Mouse (Mus musculus): ENCODE results near the gene Arhgap23. TPM values are rescaled to one million over a fixed set of nuclear protein-coding genes. Genes with fewer than 3 reads are reported as not detected.

The Arhgap23 gene
- polyA plus RNA-seq, 1 experiment from 2014 or later: 7.8 TPM

- 88% methylated on average over 4 of the region's 4 CpGs for WGBS
- Histone ChIP-seq H3K36me3 (peaks cover 100% of the 10 kb centered on the region), H3K27ac (0 out of 2 replicates have a peak overlapping the region, but pooled peaks have one; percentile 25), H3K4me3 (no peak overlapping the region), H3K4me1 (peaks cover 18% of the 10 kb centered on the region), H3K9me3 (no peaks in the 10 kb centered on the region), H3K27me3 (ENCODE audit: insufficient read depth, poor library complexity, severe bottlenecking) (no peaks in the 10 kb centered on the region)
- no peak for DNase-seq (ENCODE audit: low spot score)
These were observed 48.7 kb downstream of the Arhgap23 start for GRCm38 (mm10) chr11:97463991-97464390.

- no peak for DNase-seq (ENCODE audit: low spot score)
- peaks cover 100% of the 10 kb centered on the region for H3K36me3 ChIP-seq
- no peaks in the 10 kb centered on the region for H3K27me3 ChIP-seq (ENCODE audit: insufficient read depth, poor library complexity, severe bottlenecking)
- no peak overlapping the region for H3K27ac ChIP-seq
- WGBS: 94% methylated on average over 12 of the region's 12 CpGs
- no peak overlapping the region for H3K4me3 ChIP-seq
- H3K9me3 ChIP-seq: no peaks in the 10 kb centered on the region
- peaks cover 18% of the 10 kb centered on the region for H3K4me1 ChIP-seq
These were observed 50.6 kb downstream of the Arhgap23 start for GRCm38 (mm10) chr11:97465957-97466356.

- Histone ChIP-seq H3K27ac (no peak overlapping the region), H3K4me1 (peaks cover 18% of the 10 kb centered on the region), H3K27me3 (ENCODE audit: insufficient read depth, poor library complexity, severe bottlenecking) (no peaks in the 10 kb centered on the region), H3K4me3 (no peak overlapping the region), H3K36me3 (peaks cover 100% of the 10 kb centered on the region), H3K9me3 (no peaks in the 10 kb centered on the region)
- 83% methylated on average over 10 of the region's 10 CpGs for WGBS
- DNase-seq (ENCODE audit: low spot score): no peak
These were observed 51.3 kb downstream of the Arhgap23 start for GRCm38 (mm10) chr11:97466444-97467160.

- 45% methylated on average over 14 of the region's 14 CpGs for WGBS
These were observed 53.4 kb downstream of the Arhgap23 start for GRCm38 (mm10) chr11:97468639-97469287.

GRCm38 (mm10) chr11:97469828-97470227 lies 54.5 kb downstream of the Arhgap23 start:
- Histone ChIP-seq H3K27me3 (ENCODE audit: insufficient read depth, poor library complexity, severe bottlenecking) (no peaks in the 10 kb centered on the region), H3K4me3 (no peak overlapping the region), H3K4me1 (peaks cover 14% of the 10 kb centered on the region), H3K36me3 (peaks cover 99% of the 10 kb centered on the region), H3K9me3 (no peaks in the 10 kb centered on the region), H3K27ac (no peak overlapping the region)
- WGBS: 92% methylated on average over 7 of the region's 7 CpGs
- no peak for DNase-seq (ENCODE audit: low spot score)

More at GRCm38 (mm10) chr11:97468639-97469287, 53.4 kb downstream of the Arhgap23 start:
- no peaks in the 10 kb centered on the region for H3K9me3 ChIP-seq
- H3K36me3 ChIP-seq: peaks cover 99% of the 10 kb centered on the region
- no peak for DNase-seq (ENCODE audit: low spot score)
- H3K27me3 ChIP-seq (ENCODE audit: insufficient read depth, poor library complexity, severe bottlenecking): no peaks in the 10 kb centered on the region
- no peak overlapping the region for H3K4me3 ChIP-seq
- H3K4me1 ChIP-seq: peaks cover 14% of the 10 kb centered on the region
- H3K27ac ChIP-seq: peak overlapping the region; percentile 24

GRCm38 (mm10) chr11:97471276-97471675 lies 55.9 kb downstream of the Arhgap23 start:
- Histone ChIP-seq H3K9me3 (no peaks in the 10 kb centered on the region), H3K27ac (no peak overlapping the region), H3K4me3 (no peak overlapping the region), H3K4me1 (peaks cover 11% of the 10 kb centered on the region), H3K27me3 (ENCODE audit: insufficient read depth, poor library complexity, severe bottlenecking) (no peaks in the 10 kb centered on the region), H3K36me3 (peaks cover 99% of the 10 kb centered on the region)
- DNase-seq (ENCODE audit: low spot score): no peak
- WGBS: 85% methylated on average over 6 of the region's 6 CpGs

GRCm38 (mm10) chr11:97476334-97477095 lies 61.2 kb downstream of the Arhgap23 start:
- Histone ChIP-seq H3K4me3 (no peak overlapping the region), H3K27ac (no peak overlapping the region), H3K4me1 (peaks cover 5% of the 10 kb centered on the region), H3K36me3 (peaks cover 98% of the 10 kb centered on the region), H3K9me3 (no peaks in the 10 kb centered on the region), H3K27me3 (ENCODE audit: insufficient read depth, poor library complexity, severe bottlenecking) (no peaks in the 10 kb centered on the region)
- no peak for DNase-seq (ENCODE audit: low spot score)
- 69% methylated on average over 8 of the region's 8 CpGs for WGBS

DNA sequence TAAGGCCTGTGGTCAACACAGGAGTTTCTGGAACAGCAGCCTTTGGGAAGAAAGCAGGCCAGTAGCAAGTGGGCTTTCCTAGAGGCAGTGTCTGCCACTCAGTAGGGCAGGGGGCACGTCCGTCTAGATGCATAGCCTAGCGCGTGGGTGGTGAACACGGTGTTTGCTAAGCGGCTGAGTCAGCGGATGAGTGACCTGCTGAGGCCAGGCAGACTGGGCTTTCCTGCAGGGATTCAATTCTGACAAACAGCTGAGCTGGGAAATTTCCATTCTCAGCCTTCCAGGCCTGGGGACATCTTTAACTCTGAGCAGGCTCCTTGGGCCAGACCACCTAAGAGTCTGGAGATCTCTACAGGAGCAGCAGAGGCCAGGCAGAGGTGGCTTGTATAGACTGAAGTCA lies 62.1 kb downstream of the Arhgap23 start:
- no peak for DNase-seq (ENCODE audit: low spot score)
- no peak overlapping the region for H3K27ac ChIP-seq
- H3K27me3 ChIP-seq (ENCODE audit: insufficient read depth, poor library complexity, severe bottlenecking): no peaks in the 10 kb centered on the region
- no peaks in the 10 kb centered on the region for H3K9me3 ChIP-seq
- no peak overlapping the region for H3K4me3 ChIP-seq
- 82% methylated on average over 7 of the region's 7 CpGs for WGBS
- peaks cover 5% of the 10 kb centered on the region for H3K4me1 ChIP-seq
- H3K36me3 ChIP-seq: peaks cover 99% of the 10 kb centered on the region

DNA sequence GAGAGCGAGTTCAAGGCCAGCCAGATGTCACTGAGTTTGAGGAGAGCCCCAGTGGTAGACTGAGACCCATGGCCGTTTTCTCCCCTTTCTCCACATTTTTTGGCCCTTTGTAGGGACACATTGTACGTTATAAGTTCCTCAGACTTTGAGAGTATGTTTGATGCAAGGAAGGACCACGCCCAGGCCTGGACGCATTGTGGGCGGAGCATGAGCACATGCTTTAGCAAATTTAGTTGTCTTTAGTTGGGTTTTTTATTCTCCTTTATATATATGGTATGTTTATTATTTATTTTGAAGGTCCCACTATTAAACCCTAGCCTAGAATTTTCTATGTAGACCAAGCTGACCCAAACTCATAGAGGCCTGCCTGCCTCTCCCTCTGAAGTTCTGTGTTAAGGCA lies 63.0 kb downstream of the Arhgap23 start:
- Histone ChIP-seq H3K36me3 (peaks cover 99% of the 10 kb centered on the region), H3K27me3 (ENCODE audit: insufficient read depth, poor library complexity, severe bottlenecking) (no peaks in the 10 kb centered on the region), H3K27ac (no peak overlapping the region), H3K4me3 (no peak overlapping the region), H3K4me1 (peaks cover 5% of the 10 kb centered on the region), H3K9me3 (no peaks in the 10 kb centered on the region)
- DNase-seq (ENCODE audit: low spot score): no peak
- WGBS: 91% methylated on average over 6 of the region's 6 CpGs

DNA sequence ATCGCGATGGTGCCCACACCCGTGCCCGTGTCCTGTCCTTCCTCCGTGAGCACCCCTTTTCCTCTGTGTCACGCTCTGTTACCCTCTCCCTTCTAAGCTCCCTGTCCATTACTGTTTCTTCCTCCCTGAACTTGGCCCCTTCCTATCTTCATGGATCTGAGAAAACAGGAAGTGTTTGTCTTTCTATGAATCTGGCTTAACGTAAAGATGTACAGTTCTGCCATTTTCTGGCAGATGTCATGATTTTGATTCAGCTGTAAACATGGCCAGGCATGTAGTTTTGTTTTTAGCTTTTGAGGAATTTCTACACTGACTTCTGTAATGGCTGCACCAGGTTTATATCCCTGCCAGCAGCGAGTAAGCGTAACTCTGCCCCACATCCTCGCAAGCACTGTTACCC lies 63.8 kb downstream of the Arhgap23 start:
- no peak overlapping the region for H3K27ac ChIP-seq
- H3K4me3 ChIP-seq: no peak overlapping the region
- peaks cover 5% of the 10 kb centered on the region for H3K4me1 ChIP-seq
- H3K27me3 ChIP-seq (ENCODE audit: insufficient read depth, poor library complexity, severe bottlenecking): no peaks in the 10 kb centered on the region
- WGBS: 89% methylated on average over 10 of the region's 10 CpGs
- no peak for DNase-seq (ENCODE audit: low spot score)
- no peaks in the 10 kb centered on the region for H3K9me3 ChIP-seq
- H3K36me3 ChIP-seq: peaks cover 96% of the 10 kb centered on the region

DNA sequence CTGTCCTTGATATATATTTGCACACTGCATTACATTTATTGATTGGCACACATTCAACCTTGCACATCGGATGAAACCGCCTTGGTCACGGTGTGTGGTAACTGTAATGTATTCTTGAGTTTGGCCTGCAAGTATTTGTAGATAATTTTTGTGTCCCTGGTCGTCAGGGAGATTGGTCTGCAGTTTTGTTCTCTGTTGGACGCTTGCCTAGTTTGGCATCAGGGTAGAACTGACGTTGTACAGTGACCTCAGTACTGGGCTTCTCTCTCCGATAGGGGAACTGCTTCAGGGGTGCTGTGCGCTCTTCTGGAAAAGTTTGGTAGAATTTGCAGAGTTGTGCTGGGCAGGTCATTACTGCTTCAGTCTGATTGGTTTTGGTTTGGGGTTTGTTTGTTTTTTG lies 64.5 kb downstream of the Arhgap23 start:
- Histone ChIP-seq H3K9me3 (no peaks in the 10 kb centered on the region), H3K4me1 (peaks cover 5% of the 10 kb centered on the region), H3K27ac (no peak overlapping the region), H3K4me3 (no peak overlapping the region), H3K36me3 (peaks cover 95% of the 10 kb centered on the region), H3K27me3 (ENCODE audit: insufficient read depth, poor library complexity, severe bottlenecking) (no peaks in the 10 kb centered on the region)
- WGBS: 87% methylated on average over 8 of the region's 8 CpGs
- DNase-seq (ENCODE audit: low spot score): no peak

- WGBS: 80% methylated on average over 8 of the region's 8 CpGs
- H3K36me3 ChIP-seq: peaks cover 85% of the 10 kb centered on the region
- no peaks in the 10 kb centered on the region for H3K27me3 ChIP-seq (ENCODE audit: insufficient read depth, poor library complexity, severe bottlenecking)
- H3K9me3 ChIP-seq: no peaks in the 10 kb centered on the region
- no peak for DNase-seq (ENCODE audit: low spot score)
- H3K4me3 ChIP-seq: no peak overlapping the region
- H3K4me1 ChIP-seq: peaks cover 4% of the 10 kb centered on the region; the same call in 1 of the 2 replicates
- H3K27ac ChIP-seq: no peak overlapping the region
These were observed 70.3 kb downstream of the Arhgap23 start for GRCm38 (mm10) chr11:97485661-97486060.

DNA sequence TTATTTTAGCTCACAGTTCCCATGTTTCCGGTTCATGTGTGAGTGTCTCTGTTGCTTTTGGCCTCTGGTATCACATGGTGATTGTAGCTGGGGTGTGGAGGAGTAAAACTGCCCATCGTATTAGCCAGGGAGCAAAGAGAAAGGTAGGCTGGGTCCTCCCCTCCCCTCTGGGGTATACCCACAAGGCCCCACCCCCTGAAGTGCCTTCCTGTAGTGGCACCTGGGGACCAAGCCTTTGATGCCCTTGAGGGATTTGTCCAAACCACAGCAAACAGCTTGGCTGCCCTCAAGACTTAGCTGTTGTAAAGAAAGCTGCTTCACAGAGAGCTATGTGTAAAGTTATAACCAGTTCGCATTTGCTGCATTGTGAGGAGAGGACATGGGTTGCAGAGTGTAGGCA lies 72.3 kb downstream of the Arhgap23 start:
- Histone ChIP-seq H3K4me3 (no peak overlapping the region), H3K4me1 (peaks cover 8% of the 10 kb centered on the region), H3K27ac (no peak overlapping the region), H3K9me3 (no peaks in the 10 kb centered on the region), H3K36me3 (peaks cover 85% of the 10 kb centered on the region), H3K27me3 (ENCODE audit: insufficient read depth, poor library complexity, severe bottlenecking) (no peaks in the 10 kb centered on the region)
- no peak for DNase-seq (ENCODE audit: low spot score)
- 76% methylated on average over 3 of the region's 3 CpGs for WGBS
